Mouse (Mus musculus) forebrain, embryonic 14.5 days (tissue): ENCODE results near the gene Psme2. TPM values are rescaled to one million over a fixed set of nuclear protein-coding genes. Genes with fewer than 3 reads are reported as not detected.

Experiments
- ATAC-seq: fragments of 200-750 bp; cut with Nextera tagmentation; 2 replicates; pipeline ENCODE4 v1.8.0; 2017; ENCODE audit warnings: mild to moderate bottlenecking, moderate library complexity
- DNase-seq: peaks from one replicate; pipeline ENCODE4 v3.0.0-alpha.2; 2015; ENCODE audit warnings: low spot score
- H3K27ac ChIP-seq: fragments of 300-500 bp; sonication (generic); 2 replicates; pipeline ENCODE4 v1.5.1; 2014; ENCODE audit warnings: low read depth, mild to moderate bottlenecking, control low read depth, low read length, moderate library complexity
- H3K27me3 ChIP-seq: fragments of 300-500 bp; sonication (generic); replicated peaks from 2 replicates; pipeline ENCODE4 v1.6.1; 2014; ENCODE audit warnings: low read length, control low read depth, mixed read lengths; ENCODE audit not compliant: control insufficient read depth, insufficient read depth
- H3K36me3 ChIP-seq: fragments of 300-500 bp; sonication (generic); 2 replicates; pipeline ENCODE4 v1.6.1; 2014; ENCODE audit warnings: low read length, control low read depth; ENCODE audit not compliant: control insufficient read depth, insufficient read depth
- H3K4me1 ChIP-seq: fragments of 300-500 bp; sonication (generic); 2 replicates; pipeline ENCODE4 v1.6.1; 2014; ENCODE audit warnings: antibody characterized with exemption, low read length, control low read depth; ENCODE audit not compliant: control insufficient read depth, insufficient read depth
- H3K4me2 ChIP-seq: fragments of 300-500 bp; sonication (generic); 2 replicates; pipeline ENCODE4 v1.6.1; 2014; ENCODE audit warnings: mild to moderate bottlenecking, control low read depth, low read length
- H3K4me3 ChIP-seq: fragments of 300-500 bp; sonication (generic); 2 replicates; pipeline ENCODE4 v1.5.1; 2014; ENCODE audit warnings: low read depth, low read length, control low read depth
- H3K9ac ChIP-seq: fragments of 300-500 bp; sonication (generic); 2 replicates; pipeline ENCODE4 v1.6.1; 2014; ENCODE audit warnings: mild to moderate bottlenecking, low read length, control low read depth, moderate library complexity
- H3K9me3 ChIP-seq: fragments of 300-500 bp; sonication (generic); replicated peaks from 2 replicates; pipeline ENCODE4 v1.6.1; 2016; ENCODE audit warnings: low read length, control low read depth, mixed read lengths; ENCODE audit not compliant: control insufficient read depth
- WGBS: fragments of 180-500 bp; shearing (Covaris S2); extraction: QIAGEN DNeasy Blood & Tissue Kit; methylation state at CpG from one replicate; pipeline ENCODE4 v1.1.7; 2014; 5-methylcytosine and 5-hydroxymethylcytosine counted together
- polyA plus RNA-seq: library from polyadenylated mRNA; unstranded; fragments of >200 nt; fragmentation: Nextera tagmentation; extraction: Ambion mirVana; gene quantifications from 2 replicates; pipeline ENCODE4 v1.2.1, GENCODE M21; 2014

Psme2 gene
- polyA plus RNA-seq, 1 experiment from 2014 or later = 206 TPM

- Histone ChIP-seq H3K27ac (no peak within 1 kb of the TSS), H3K36me3 (peaks cover 74% of the 10 kb centered on the region)
Measured at GRCm38 (mm10) chr14:55603271-55603632, 12.3 kb upstream of the Psme2 start, which contains the start of gene Irf9. Gene Irf9, plus strand, starts transcription at chr14:55603571.

DNA sequence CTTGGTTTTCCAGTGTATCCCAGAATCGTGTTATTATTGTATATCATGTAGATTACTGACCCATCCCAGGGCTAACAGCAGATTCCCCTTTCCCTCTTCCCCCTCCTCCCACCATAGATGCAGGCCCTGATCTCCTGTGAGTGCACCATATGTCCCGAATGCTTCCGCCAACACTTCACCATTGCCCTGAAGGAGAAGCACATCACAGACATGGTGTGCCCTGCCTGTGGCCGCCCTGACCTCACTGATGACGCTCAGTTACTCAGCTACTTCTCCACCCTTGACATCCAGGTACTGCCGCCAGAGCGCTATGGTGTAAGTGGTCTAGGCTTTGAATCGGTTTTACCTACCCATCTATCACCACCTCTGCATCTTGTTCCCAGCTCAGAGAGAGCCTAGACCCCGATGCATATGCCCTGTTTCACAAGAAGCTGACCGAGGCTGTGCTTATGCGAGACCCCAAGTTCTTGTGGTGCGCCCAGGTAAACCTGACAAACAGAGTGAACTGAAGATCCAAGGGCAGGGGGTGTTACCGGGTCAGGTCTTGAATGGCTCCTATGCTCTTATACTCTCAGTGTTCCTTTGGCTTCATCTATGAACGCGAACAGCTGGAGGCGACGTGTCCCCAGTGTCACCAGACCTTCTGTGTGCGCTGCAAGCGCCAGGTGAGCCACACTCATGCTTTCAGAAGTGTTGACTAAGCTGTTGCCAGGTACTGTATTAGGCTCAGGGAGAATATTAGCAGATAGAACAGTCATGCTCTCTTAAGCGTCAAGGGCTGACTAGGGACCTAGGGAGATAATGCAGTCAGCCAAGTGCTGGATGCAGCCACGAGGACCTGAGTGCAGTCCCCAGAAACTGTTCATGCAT, 7.8 kb upstream of the Psme2 start:
- ATAC-seq (no peak), DNase-seq (no peak)
- Histone ChIP-seq H3K27me3 (no peaks in the 10 kb centered on the region), H3K27ac (no peak overlapping the region), H3K4me3 (no peak overlapping the region), H3K9me3 (no peaks in the 10 kb centered on the region), H3K9ac (no peak overlapping the region), H3K4me2 (no peak overlapping the region), H3K4me1 (no peaks in the 10 kb centered on the region), H3K36me3 (peaks cover 91% of the 10 kb centered on the region)
- 95% methylated on average over 21 of the region's 21 CpGs for WGBS

More at GRCm38 (mm10) chr14:55603271-55603632, 12.3 kb upstream of the Psme2 start, which contains the start of gene Irf9:
- ATAC-seq (no peak), DNase-seq (no peak)
- peak within 1 kb of the TSS; percentile 36 for H3K4me2 ChIP-seq
- no peaks in the 10 kb centered on the region for H3K4me1 ChIP-seq
- no peaks in the 10 kb centered on the region for H3K9me3 ChIP-seq
- H3K27me3 ChIP-seq = no peaks in the 10 kb centered on the region
- H3K9ac ChIP-seq = no peak within 1 kb of the TSS; the same call in 1 of the 2 replicates
- 90% methylated on average over 7 of the region's 7 CpGs for WGBS
- peak within 1 kb of the TSS; percentile 3; the same call in 1 of the 2 replicates for H3K4me3 ChIP-seq

GRCm38 (mm10) chr14:55596036-55596690, 5.2 kb upstream of the Psme2 start:
- H3K4me1 ChIP-seq = peaks cover 7% of the 10 kb centered on the region; the same call in 1 of the 2 replicates
- no peaks in the 10 kb centered on the region for H3K27me3 ChIP-seq
- peaks cover 67% of the 10 kb centered on the region for H3K36me3 ChIP-seq
- no peak overlapping the region for H3K9ac ChIP-seq
- H3K27ac ChIP-seq = no peak overlapping the region
- H3K4me3 ChIP-seq = no peak overlapping the region
- no peaks in the 10 kb centered on the region for H3K9me3 ChIP-seq
- ATAC-seq (no peak), DNase-seq (no peak)
- WGBS = 78% methylated on average over 13 of the region's 13 CpGs
- no peak overlapping the region for H3K4me2 ChIP-seq

DNA sequence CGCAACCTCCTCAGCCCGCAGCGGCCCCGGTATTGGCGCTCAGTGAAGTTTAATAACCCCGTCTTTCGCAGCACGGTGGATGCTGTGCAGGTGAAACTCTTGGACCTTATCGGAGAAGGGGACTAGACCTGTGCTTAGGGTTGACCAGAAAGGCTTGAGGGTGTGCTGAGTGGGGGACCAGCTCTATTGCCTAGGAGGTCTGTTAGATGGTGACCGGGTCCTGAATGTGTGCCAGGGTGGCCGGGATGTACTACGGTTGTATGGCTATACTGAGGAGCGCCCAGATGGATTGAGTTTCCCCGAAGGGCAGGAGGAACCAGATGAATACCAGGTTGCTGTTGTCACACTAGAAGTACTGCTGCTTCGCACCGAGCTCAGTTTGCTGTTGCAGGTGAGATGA, 1.3 kb upstream of the Psme2 start:
- Histone ChIP-seq H3K27me3 (no peaks in the 10 kb centered on the region), H3K4me3 (peak overlapping the region; percentile 87), H3K9me3 (no peaks in the 10 kb centered on the region), H3K4me2 (peak overlapping the region; percentile 98), H3K36me3 (peaks cover 40% of the 10 kb centered on the region), H3K4me1 (peaks cover 14% of the 10 kb centered on the region; the same call in 1 of the 2 replicates), H3K27ac (no peak overlapping the region), H3K9ac (peak overlapping the region; percentile 82)
- ATAC-seq (no peak), DNase-seq (no peak)
- WGBS = 4% methylated on average over 16 of the region's 16 CpGs

DNA sequence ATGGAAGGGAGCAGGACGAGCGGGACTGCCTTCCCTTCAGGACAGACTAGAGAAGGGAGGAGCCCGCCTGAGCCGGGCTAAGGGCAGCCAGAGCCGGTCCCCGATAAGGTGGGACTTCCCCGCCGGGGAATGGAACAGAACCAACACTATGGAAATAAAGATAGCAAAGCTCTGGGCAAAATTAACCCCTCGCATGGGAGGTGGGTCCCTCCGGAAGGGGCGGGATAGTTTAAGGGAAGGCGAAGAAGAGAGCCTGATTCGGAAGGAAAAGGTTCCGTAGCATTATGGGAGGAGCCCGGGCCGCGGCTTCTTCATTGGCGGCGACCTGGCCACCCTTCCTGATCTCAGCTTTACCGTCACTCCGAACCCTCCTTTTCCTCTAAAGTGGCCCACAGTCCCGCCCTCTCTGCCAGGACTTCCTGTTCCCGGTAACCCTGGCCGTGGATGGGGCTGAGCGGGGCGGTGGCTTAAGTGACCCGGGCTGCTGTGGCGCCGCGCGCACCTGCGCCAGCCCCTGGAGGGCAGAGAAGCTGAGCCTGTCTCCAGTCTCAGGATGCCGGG, 498 bp upstream of the Psme2 start, which contains the start of gene Rnf31:
Rnf31 (plus strand) TSS at position 378 of the 561 bp plus-strand sequence.
- Histone ChIP-seq H3K36me3 (peaks cover 32% of the 10 kb centered on the region), H3K4me2 (peak within 1 kb of the TSS; percentile 98), H3K27ac (peak within 1 kb of the TSS; percentile 81), H3K4me1 (peaks cover 14% of the 10 kb centered on the region; the same call in 1 of the 2 replicates), H3K4me3 (peak within 1 kb of the TSS; percentile 87), H3K9ac (peak within 1 kb of the TSS; percentile 82), H3K9me3 (no peaks in the 10 kb centered on the region), H3K27me3 (no peaks in the 10 kb centered on the region)
- DNase-seq (peak; percentile 95), ATAC-seq (peak; percentile 86)
- 0% methylated on average over 33 of the region's 33 CpGs for WGBS

- Histone ChIP-seq H3K27me3 (no peaks in the 10 kb centered on the region), H3K27ac (peak overlapping the region; percentile 68; the same call in 1 of the 2 replicates), H3K36me3 (peaks cover 17% of the 10 kb centered on the region), H3K4me1 (peaks cover 14% of the 10 kb centered on the region; the same call in 1 of the 2 replicates), H3K9me3 (no peaks in the 10 kb centered on the region), H3K4me3 (peak overlapping the region; percentile 87), H3K9ac (peak overlapping the region; percentile 82), H3K4me2 (peak overlapping the region; percentile 98)
- WGBS = 86% methylated on average over 11 of the region's 11 CpGs
- ATAC-seq (no peak), DNase-seq (no peak)
Measured at GRCm38 (mm10) chr14:55589771-55590448, 1.0 kb downstream of the Psme2 start.

DNA sequence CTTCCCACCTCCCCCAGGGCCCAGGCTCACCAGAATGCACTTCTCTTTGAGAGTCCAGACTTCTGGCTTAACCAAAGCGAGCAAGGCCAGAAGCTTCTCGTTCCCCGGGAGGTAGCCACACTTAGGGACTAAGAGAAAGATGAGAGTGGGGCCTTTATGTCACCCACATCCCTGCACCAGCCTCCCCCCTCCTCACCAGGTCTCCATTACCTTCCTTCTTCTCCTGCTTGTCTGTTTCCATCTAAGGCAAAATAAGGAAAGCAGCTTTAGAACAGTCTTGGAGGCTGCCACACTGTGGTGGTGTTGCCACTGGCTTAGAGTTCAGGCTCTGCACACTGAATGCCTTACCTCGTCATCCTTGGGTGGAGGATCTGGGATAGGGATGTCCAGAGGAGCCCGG, 1.6 kb downstream of the Psme2 start:
- Histone ChIP-seq H3K27me3 (no peaks in the 10 kb centered on the region), H3K9me3 (no peaks in the 10 kb centered on the region), H3K4me2 (no peak overlapping the region), H3K27ac (no peak overlapping the region), H3K9ac (no peak overlapping the region), H3K4me1 (peaks cover 14% of the 10 kb centered on the region; the same call in 1 of the 2 replicates), H3K36me3 (peaks cover 11% of the 10 kb centered on the region; the same call in 1 of the 2 replicates), H3K4me3 (no peak overlapping the region)
- no peak for ATAC-seq
- no peak for DNase-seq
- 96% methylated on average over 5 of the region's 5 CpGs for WGBS

- no peak overlapping the region for H3K4me3 ChIP-seq
- H3K4me1 ChIP-seq = peaks cover 7% of the 10 kb centered on the region; the same call in 1 of the 2 replicates
- no peak overlapping the region for H3K4me2 ChIP-seq
- ATAC-seq (no peak), DNase-seq (no peak)
- WGBS = 97% methylated on average over 2 of the region's 2 CpGs
- no peaks in the 10 kb centered on the region for H3K27me3 ChIP-seq
- H3K9ac ChIP-seq = no peak overlapping the region
- H3K27ac ChIP-seq = no peak overlapping the region
- H3K9me3 ChIP-seq = no peaks in the 10 kb centered on the region
- peaks cover 11% of the 10 kb centered on the region; the same call in 1 of the 2 replicates for H3K36me3 ChIP-seq
Measured at GRCm38 (mm10) chr14:55586149-55586548, 4.8 kb downstream of the Psme2 start.
